Mouse (Mus musculus) kidney, adult 2 months (tissue): ENCODE measurements around the gene Atp8a1.

Source experiments
- CTCF ChIP-seq: fragments of 200-500 bp; conservative IDR thresholded peaks from 2 replicates; pipeline ENCODE4 v1.5.1; 2011; ENCODE audit warnings: low read depth, mild to moderate bottlenecking, control low read depth, low read length, moderate library complexity, mixed read lengths; ENCODE audit not compliant: insufficient read depth, insufficient read length
- POLR2A ChIP-seq: fragments of 200-500 bp; IDR thresholded peaks from one replicate; pipeline ENCODE4 v1.6.1; 2011; ENCODE audit warnings: low read depth, low read length, control low read depth

GRCm38 (mm10) chr5:67849411-67849810 is 2.2 kb upstream of the Atp8a1 start:
- TF ChIP-seq CTCF (no peak), POLR2A (no peak)
